Mouse (Mus musculus) 3134 (cell line): ENCODE results near the gene Syt12.
A peak's percentile ranks its signal among the peaks of the same experiment; 100 is the strongest.

ENCODE experiments used
- DNase-seq: peaks from one replicate; pipeline ENCODE4 v3.0.0-alpha.2; 2011; ENCODE audit warnings: low spot score; ENCODE audit not compliant: insufficient read length; ENCODE audit errors: extremely low read depth

Gene Syt12

DNA sequence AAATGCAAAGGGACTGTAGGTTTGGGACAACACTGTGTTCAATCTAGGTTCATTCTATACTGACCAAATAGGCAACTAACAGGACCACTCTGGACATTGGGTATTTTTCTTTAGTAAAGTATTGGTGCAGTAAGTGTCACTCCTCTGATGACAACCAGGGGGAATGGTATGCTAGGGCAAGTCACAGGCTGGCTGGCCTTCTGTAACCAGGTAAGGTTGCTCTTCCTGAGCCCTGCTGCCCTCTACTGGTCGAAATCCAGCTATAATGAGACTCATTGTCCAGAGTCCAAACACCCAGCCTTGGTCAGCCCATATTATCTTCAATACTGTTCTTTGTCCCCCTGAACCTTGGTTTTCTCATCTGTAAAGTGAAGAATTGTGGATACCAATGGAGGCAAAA is 60.1 kb downstream of the Syt12 start:
- DNase-seq = no peak

GRCm38 (mm10) chr19:4414631-4415030 is 62.6 kb downstream of the Syt12 start:
- DNase-seq = peak; percentile 52

DNA sequence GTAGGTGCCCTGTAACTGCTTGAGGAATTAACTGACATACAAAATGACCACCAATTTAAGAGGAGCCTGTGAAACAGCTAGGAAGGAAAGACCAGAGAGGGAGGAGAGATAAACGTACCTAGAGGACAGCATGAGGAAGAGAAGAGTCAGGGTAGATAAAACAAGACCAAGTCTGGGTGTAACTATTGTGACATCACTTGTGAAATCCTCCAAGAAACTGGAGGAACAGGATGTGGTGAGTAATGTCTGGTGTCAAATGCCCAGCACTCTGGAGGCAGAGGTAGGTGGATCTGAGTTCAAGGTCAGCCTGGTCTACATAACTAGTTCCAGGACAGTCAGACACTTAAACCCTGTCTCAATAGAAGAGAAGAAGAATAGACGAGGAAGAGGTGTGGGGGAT is 68.2 kb downstream of the Syt12 start:
- peak; percentile 14 for DNase-seq

GRCm38 (mm10) chr19:4404840-4405239 is 72.4 kb downstream of the Syt12 start:
- no peak for DNase-seq

DNA sequence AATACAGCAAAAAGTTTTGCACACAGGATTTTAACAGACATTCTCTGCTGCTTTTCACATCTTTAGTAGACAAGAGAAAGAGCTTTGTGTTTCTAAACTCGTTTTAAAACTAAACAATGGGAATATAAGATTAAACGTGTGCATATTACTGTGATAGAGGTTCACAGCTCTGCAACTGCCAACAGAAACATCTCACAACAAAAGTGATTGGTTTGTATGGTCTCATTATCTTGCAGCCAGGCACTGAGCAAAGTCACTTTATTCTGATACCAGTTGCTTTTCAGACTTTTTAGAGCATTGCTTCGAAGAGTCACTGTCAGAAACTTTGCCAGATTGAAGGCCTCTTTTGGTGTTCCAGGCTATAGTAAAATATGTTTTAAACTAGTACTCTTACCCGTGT is 78.3 kb downstream of the Syt12 start:
- DNase-seq = no peak

DNA sequence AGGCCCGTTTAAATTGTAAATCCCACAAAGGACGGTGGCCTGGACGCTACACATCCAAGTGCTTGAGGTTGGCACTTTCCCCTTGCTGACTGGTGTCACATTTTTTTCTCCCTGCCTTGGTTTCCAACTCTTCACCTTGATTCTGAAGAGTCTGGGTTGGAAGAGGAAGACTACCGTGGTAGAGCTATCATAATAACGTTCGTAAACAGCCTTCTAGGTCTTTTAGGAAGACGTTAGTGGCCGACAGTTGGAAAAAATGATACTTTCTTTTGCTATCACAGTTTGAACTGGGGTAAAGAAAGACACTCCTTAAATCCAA is 78.7 kb downstream of the Syt12 start:
- DNase-seq = no peak

DNA sequence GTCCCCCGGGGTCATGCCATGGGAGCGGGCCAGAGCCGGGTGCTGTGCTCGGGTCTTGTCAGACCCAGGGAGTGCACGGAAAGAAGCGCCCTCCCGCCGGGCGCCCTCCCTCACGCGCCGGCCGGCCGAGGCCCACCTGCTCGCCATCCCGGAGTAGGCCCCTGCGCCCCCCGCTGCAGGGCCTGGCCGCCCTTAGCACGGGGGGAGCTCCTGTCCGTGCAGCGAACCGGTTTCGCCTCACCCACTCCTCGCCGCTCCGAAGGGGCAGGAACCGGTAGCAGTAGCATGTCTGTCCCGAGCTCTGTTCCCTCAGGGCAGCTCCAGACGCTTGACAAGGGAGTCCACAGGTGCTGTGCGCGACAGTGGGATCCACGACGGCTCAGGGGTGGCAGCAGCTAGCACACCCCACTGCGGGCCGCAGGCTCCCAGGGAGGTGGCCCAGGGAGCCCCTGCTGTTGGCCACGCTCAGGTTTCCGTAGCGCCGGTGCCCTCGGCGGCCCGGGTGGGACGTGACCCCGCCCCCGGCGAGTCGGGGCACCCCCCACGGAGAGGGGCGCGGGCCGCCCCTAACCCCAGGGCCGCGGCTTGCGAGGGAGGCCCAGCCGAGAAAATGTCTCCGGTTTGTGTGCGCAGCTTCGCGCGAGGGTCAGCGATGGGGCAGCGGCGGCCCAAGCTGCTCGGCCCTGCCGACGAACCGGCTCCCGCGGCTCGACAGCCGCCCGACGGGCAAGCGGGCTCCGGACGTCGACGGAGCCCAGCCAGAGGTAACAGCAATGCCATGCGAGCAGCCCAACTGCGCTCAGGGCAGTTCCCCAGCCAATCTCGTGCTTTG is 79.2 kb downstream of the Syt12 start, which contains the start of gene Kdm2a:
Kdm2a (minus strand) TSS at position 488 of the 832 bp plus-strand sequence.
- DNase-seq = peak; percentile 16

DNA sequence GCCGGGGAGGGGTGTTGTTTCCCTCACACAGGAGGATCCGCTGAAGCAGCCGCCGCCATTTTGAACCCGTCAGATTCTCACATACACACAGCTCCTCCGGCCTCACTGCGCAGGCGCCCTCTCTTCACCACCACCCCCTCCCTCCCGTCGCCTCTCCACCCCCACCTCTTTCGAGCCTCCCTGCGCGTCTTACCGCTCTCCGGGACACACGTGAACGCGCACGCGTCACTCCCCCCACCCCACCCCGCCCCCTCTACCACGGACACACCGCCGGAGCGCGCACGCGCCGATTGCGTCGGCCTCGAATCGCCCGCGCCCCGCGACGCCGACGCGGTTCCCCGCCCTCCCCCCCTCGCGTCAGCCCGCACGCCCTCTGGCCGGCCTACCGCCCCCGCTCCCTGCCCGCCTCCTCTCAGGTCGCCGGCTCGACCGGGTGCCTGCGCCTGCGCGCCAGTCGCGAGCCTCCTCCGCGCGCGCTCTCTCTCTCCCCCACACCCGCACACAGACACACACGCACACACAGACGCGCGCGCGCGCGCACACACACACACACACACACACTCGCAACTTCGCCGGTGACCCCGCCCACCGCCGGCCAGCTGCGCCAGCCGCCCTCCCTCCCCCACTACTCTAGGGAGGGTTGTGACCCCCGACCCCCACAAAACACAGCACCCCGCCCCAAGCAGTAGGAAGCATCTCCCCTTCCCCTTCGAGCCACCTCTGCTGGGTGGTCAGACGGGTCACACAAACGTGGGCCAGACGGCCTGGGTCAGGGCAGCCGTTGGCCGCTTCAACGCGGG is 80.0 kb downstream of the Syt12 start:
- peak; percentile 98 for DNase-seq

DNA sequence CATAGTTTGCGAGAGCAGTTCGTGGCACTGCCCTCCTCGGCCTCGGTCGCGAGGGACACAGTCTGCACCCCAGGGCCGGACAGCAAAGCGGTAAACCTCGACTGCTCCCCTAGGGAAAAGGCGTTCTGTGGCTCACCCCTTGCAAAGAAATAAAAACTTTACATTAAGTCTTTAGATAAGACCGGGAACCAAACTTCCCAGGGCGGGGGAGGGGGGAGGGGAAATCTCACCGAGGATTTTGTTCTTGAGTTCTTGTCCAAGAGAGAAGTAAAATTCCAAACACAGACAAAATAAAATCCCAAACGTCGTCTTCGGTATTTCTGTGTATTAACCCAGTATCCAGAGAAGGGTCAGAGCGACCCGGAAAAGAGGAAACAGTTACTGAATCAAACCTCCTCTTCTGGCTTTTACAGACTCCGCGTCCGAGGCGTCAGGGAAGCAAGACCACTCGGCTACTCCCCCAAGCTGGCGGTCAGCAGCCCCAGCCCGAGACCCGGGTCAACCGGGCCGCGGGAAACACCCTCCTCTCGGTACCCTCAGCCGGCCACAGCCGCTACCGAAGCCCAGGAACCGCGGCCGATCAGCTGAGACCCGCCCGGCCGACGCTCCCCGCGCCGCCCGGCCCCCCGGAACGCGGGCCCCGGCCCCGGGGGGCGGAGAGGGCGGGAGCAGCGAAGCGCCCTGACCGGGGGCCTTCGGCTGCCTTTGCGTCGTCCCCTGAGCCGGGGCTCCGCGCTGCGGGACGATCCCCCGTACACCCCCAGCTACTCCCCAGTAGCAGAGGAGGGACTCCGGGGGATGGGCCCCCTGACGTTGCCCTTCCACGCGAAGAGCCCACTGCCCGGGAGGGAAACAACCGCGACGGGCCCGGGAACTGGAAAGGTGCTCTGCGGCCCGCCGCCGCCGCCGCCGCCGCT is 80.9 kb downstream of the Syt12 start:
- DNase-seq = peak; percentile 34
